In genomic region chr2:158186206-158186871, GRCm38 (mm10) we compare ENCODE assay signal across 12 mouse cellular contexts. TPM values are rescaled to one million over a fixed set of nuclear protein-coding genes. Genes with fewer than 3 reads are reported as not detected.
DNase-seq lines count a peak whose midpoint lies in the region; ATAC-seq and TF ChIP-seq lines count a peak whose summit lies in the region.
"Had no signal": no experiment of that assay in that cellular context is flagged by ENCODE, and none has a peak within 500 bp of the region (broad histone marks: within the 10 kb centered on the region; RNA-seq: fewer than 3 reads in every experiment).

No protein-coding gene starts in this region.

- H3K4me3 ChIP-seq in hindbrain, embryonic 13.5 days, result no peak overlapping the region
- H3K4me3 ChIP-seq in hindbrain, embryonic 10.5 days, result no peak overlapping the region
- H3K4me3 ChIP-seq in lung, embryonic 14.5 days (ENCODE audit: low read depth, low read length), result no peak overlapping the region
- no peak overlapping the region for H3K4me3 ChIP-seq in forebrain, embryonic 16.5 days (replicated peaks; ENCODE audit: low read length)
- no peak overlapping the region for H3K4me3 ChIP-seq in limb, embryonic 14.5 days (replicated peaks; ENCODE audit: low read length)
- H3K4me3 ChIP-seq in heart, embryonic 11.5 days (ENCODE audit: low read depth, low read length), result no peak overlapping the region

- peaks cover 46% of the 10 kb centered on the region for H3K4me1 ChIP-seq in hindbrain, embryonic 13.5 days (replicated peaks)
- peaks cover 18% of the 10 kb centered on the region; the same call in 1 of the 2 replicates for H3K4me1 ChIP-seq in hindbrain, embryonic 10.5 days (replicated peaks)
- H3K4me1 ChIP-seq in lung, embryonic 14.5 days (ENCODE audit: insufficient read depth), result peaks cover 4% of the 10 kb centered on the region; the same call in 1 of the 2 replicates
- H3K4me1 ChIP-seq in forebrain, embryonic 16.5 days (replicated peaks; ENCODE audit: control insufficient read depth, insufficient read depth, low read length), result peaks cover 12% of the 10 kb centered on the region
- H3K4me1 ChIP-seq in limb, embryonic 14.5 days (ENCODE audit: control insufficient read depth, insufficient read depth, low read length), result peaks cover 7% of the 10 kb centered on the region; the same call in 1 of the 2 replicates
- no peaks in the 10 kb centered on the region for H3K4me1 ChIP-seq in heart, embryonic 11.5 days (ENCODE audit: control insufficient read depth, insufficient read depth, low read length)

- H3K27ac ChIP-seq in hindbrain, embryonic 13.5 days, result peak overlapping the region; percentile 58
- no peak overlapping the region for H3K27ac ChIP-seq in hindbrain, embryonic 10.5 days
- peak overlapping the region; percentile 86 for H3K27ac ChIP-seq in lung, embryonic 14.5 days (ENCODE audit: low read depth)
- H3K27ac ChIP-seq in forebrain, embryonic 16.5 days (ENCODE audit: low read length), result peak overlapping the region; percentile 3; the same call in 1 of the 2 replicates
- no peak overlapping the region for H3K27ac ChIP-seq in limb, embryonic 14.5 days (replicated peaks; ENCODE audit: low read depth, low read length)
- H3K27ac ChIP-seq in heart, embryonic 11.5 days (ENCODE audit: low read depth, low read length), result no peak overlapping the region

- 69% methylated on average over 11 of the region's 11 CpGs for WGBS in hindbrain, embryonic 13.5 days
- WGBS in hindbrain, embryonic 10.5 days, result 85% methylated on average over 11 of the region's 11 CpGs
- WGBS in lung, embryonic 14.5 days, result 36% methylated on average over 11 of the region's 11 CpGs
- 20% methylated on average over 11 of the region's 11 CpGs for WGBS in forebrain, embryonic 16.5 days
- WGBS in limb, embryonic 14.5 days, result 32% methylated on average over 11 of the region's 11 CpGs
- 83% methylated on average over 11 of the region's 11 CpGs for WGBS in heart, embryonic 11.5 days (ENCODE audit: insufficient replicate concordance)

- no peak overlapping the region for H3K4me2 ChIP-seq in hindbrain, embryonic 13.5 days
- no peak overlapping the region for H3K4me2 ChIP-seq in lung, embryonic 14.5 days
- no peak overlapping the region for H3K4me2 ChIP-seq in forebrain, embryonic 16.5 days (ENCODE audit: low read length)
- H3K4me2 ChIP-seq in limb, embryonic 14.5 days (replicated peaks; ENCODE audit: low read depth, low read length, severe bottlenecking), result no peak overlapping the region
- no peak overlapping the region for H3K4me2 ChIP-seq in heart, embryonic 11.5 days

- no peak overlapping the region for H3K9ac ChIP-seq in hindbrain, embryonic 13.5 days
- H3K9ac ChIP-seq in lung, embryonic 14.5 days, result no peak overlapping the region
- no peak overlapping the region for H3K9ac ChIP-seq in forebrain, embryonic 16.5 days (replicated peaks; ENCODE audit: low read depth, low read length)
- no peak overlapping the region for H3K9ac ChIP-seq in limb, embryonic 14.5 days (ENCODE audit: low read depth, low read length, severe bottlenecking)
- H3K9ac ChIP-seq in heart, embryonic 11.5 days (ENCODE audit: low read depth, low read length), result no peak overlapping the region

- no peak for ATAC-seq in hindbrain, embryonic 13.5 days (ENCODE audit: low FRiP score)
- peak; percentile 42; the same call in 1 of the 2 replicates for ATAC-seq in lung, embryonic 14.5 days (ENCODE audit: insufficient read depth)
- ATAC-seq in forebrain, embryonic 16.5 days, result peak; percentile 63; the same call in 1 of the 2 replicates
- 0 out of 2 replicates have a peak, but pooled peaks have one; percentile 44 for ATAC-seq in limb, embryonic 14.5 days (ENCODE audit: low FRiP score, low read depth)
- ATAC-seq in heart, embryonic 11.5 days (replicated peaks; ENCODE audit: insufficient number of reproducible peaks, low FRiP score, low TSS enrichment), result no peak

- TF ChIP-seq CTCF in lung, embryonic 14.5 days (IDR thresholded peaks at IDR 0.05; ENCODE audit: low read depth), result no peak

- no peak for TF ChIP-seq POLR2A in limb, embryonic 14.5 days (IDR thresholded peaks at IDR 0.05; ENCODE audit: borderline replicate concordance, extremely low read depth, insufficient read depth, insufficient read length)

- H3K9me3 ChIP-seq in hindbrain, embryonic 13.5 days, result no peaks in the 10 kb centered on the region
- no peaks in the 10 kb centered on the region for H3K9me3 ChIP-seq in hindbrain, embryonic 10.5 days
- H3K9me3 ChIP-seq in lung, embryonic 14.5 days (ENCODE audit: low read depth, low read length), result no peaks in the 10 kb centered on the region
- no peaks in the 10 kb centered on the region for H3K9me3 ChIP-seq in forebrain, embryonic 16.5 days (ENCODE audit: control insufficient read depth, low read length)
- H3K9me3 ChIP-seq in limb, embryonic 14.5 days (ENCODE audit: control insufficient read depth, low read length), result no peaks in the 10 kb centered on the region
- H3K9me3 ChIP-seq in heart, embryonic 11.5 days (replicated peaks; ENCODE audit: control insufficient read depth, low read length), result no peaks in the 10 kb centered on the region

- no peaks in the 10 kb centered on the region for H3K27me3 ChIP-seq in hindbrain, embryonic 13.5 days
- 0 out of 2 replicates have a peak, but pooled peaks cover 3% of the 10 kb centered on the region for H3K27me3 ChIP-seq in hindbrain, embryonic 10.5 days (ENCODE audit: insufficient read depth, poor library complexity, severe bottlenecking)
- no peaks in the 10 kb centered on the region for H3K27me3 ChIP-seq in lung, embryonic 14.5 days (ENCODE audit: insufficient read depth, low read length)
- H3K27me3 ChIP-seq in forebrain, embryonic 16.5 days (replicated peaks; ENCODE audit: control insufficient read depth, insufficient read depth, low read length), result no peaks in the 10 kb centered on the region
- H3K27me3 ChIP-seq in limb, embryonic 14.5 days (ENCODE audit: control insufficient read depth, insufficient read depth, low read length), result no peaks in the 10 kb centered on the region
- H3K27me3 ChIP-seq in heart, embryonic 11.5 days (ENCODE audit: control insufficient read depth, insufficient read depth, low read length), result no peaks in the 10 kb centered on the region

- H3K36me3 ChIP-seq in hindbrain, embryonic 13.5 days, result no peaks in the 10 kb centered on the region
- no peaks in the 10 kb centered on the region for H3K36me3 ChIP-seq in hindbrain, embryonic 10.5 days
- H3K36me3 ChIP-seq in lung, embryonic 14.5 days (ENCODE audit: insufficient read depth), result no peaks in the 10 kb centered on the region
- no peaks in the 10 kb centered on the region for H3K36me3 ChIP-seq in forebrain, embryonic 16.5 days (ENCODE audit: control insufficient read depth, insufficient read depth)
- no peaks in the 10 kb centered on the region for H3K36me3 ChIP-seq in limb, embryonic 14.5 days (ENCODE audit: control insufficient read depth, insufficient read depth, low read length)
- H3K36me3 ChIP-seq in heart, embryonic 11.5 days (ENCODE audit: control insufficient read depth, insufficient read depth, low read length), result no peaks in the 10 kb centered on the region

- no peak for DNase-seq in hindbrain, embryonic 10.5 days (ENCODE audit: low spot score)
- peak; percentile 89 for DNase-seq in lung, embryonic 14.5 days
- no peak for DNase-seq in lung, postnatal 10 days
- DNase-seq in limb, embryonic 14.5 days (ENCODE audit: low spot score), result peak; percentile 41
- no peak for DNase-seq in cerebellum, postnatal 10 days
- DNase-seq: adrenal gland, adult 2 months; cerebellum, adult 9-10 months; heart, adult 11 months; thymus, adult 2 months had no signal

RNA-seq across cellular contexts. Expression of gene Tgm2, which starts 40.1 kb away (rescaled TPM):
- polyA plus RNA-seq in hindbrain, embryonic 13.5 days (2015; fragmentation: Nextera tagmentation; extraction: Ambion mirVana), result 10.1 TPM in 2 replicates
- polyA plus RNA-seq in hindbrain, embryonic 10.5 days (2016; fragmentation: Nextera tagmentation; extraction: Ambion mirVana), result 7.5 and 10.2 TPM in 2 replicates
- 40.8 and 41.7 TPM in 2 replicates for polyA plus RNA-seq in lung, embryonic 14.5 days (2014; fragmentation: Nextera tagmentation; extraction: Ambion mirVana)
- polyA plus RNA-seq in forebrain, embryonic 16.5 days (2015; fragmentation: Nextera tagmentation; extraction: Ambion mirVana), result 5.0 and 7.5 TPM in 2 replicates
- 12.1 and 14.8 TPM in 2 replicates for polyA plus RNA-seq in limb, embryonic 14.5 days (2012; rRNA removed)
- polyA plus RNA-seq in limb, embryonic 14.5 days (2014; fragmentation: Nextera tagmentation; extraction: Ambion mirVana), result 6.7 and 6.9 TPM in 2 replicates
- 129 and 130 TPM in 2 replicates for polyA plus RNA-seq in heart, embryonic 11.5 days (2014; fragmentation: Nextera tagmentation; extraction: Ambion mirVana)

RNA-seq across cellular contexts. Expression of gene D630003M21Rik, which starts 42.7 kb away (rescaled TPM):
- polyA plus RNA-seq in hindbrain, embryonic 13.5 days (2015; fragmentation: Nextera tagmentation; extraction: Ambion mirVana), result 2.0 and 3.1 TPM in 2 replicates
- 3.7 and 4.9 TPM in 2 replicates for polyA plus RNA-seq in hindbrain, embryonic 10.5 days (2016; fragmentation: Nextera tagmentation; extraction: Ambion mirVana)
- 6.4 and 9.1 TPM in 2 replicates for polyA plus RNA-seq in lung, embryonic 14.5 days (2014; fragmentation: Nextera tagmentation; extraction: Ambion mirVana)
- 1.8 and 2.8 TPM in 2 replicates for polyA plus RNA-seq in forebrain, embryonic 16.5 days (2015; fragmentation: Nextera tagmentation; extraction: Ambion mirVana)
- 19.2 and 28.5 TPM in 2 replicates for polyA plus RNA-seq in limb, embryonic 14.5 days (2012; rRNA removed)
- polyA plus RNA-seq in limb, embryonic 14.5 days (2014; fragmentation: Nextera tagmentation; extraction: Ambion mirVana), result 12.7 and 15.5 TPM in 2 replicates
- polyA plus RNA-seq in heart, embryonic 11.5 days (2014; fragmentation: Nextera tagmentation; extraction: Ambion mirVana), result 0.37 and 0.57 TPM in 2 replicates

Comparison
In these comparisons a context has a peak if more than half of its experiments do, and no peak if none do; other contexts are left out.
1. H3K27ac ChIP-seq: peak in hindbrain, embryonic 13.5 days (single experiment), lung, embryonic 14.5 days (single experiment) and forebrain, embryonic 16.5 days (single experiment); none in hindbrain, embryonic 10.5 days (single experiment), limb, embryonic 14.5 days (single experiment) and heart, embryonic 11.5 days (single experiment).
2. DNase-seq: peak in lung, embryonic 14.5 days (single experiment) and limb, embryonic 14.5 days (single experiment); none in hindbrain, embryonic 10.5 days (single experiment), lung, postnatal 10 days (single experiment) and cerebellum, postnatal 10 days (0 of 2).
3. ATAC-seq: peak in lung, embryonic 14.5 days (single experiment), forebrain, embryonic 16.5 days (single experiment) and limb, embryonic 14.5 days (single experiment); none in hindbrain, embryonic 13.5 days (single experiment) and heart, embryonic 11.5 days (single experiment).